Mouse (Mus musculus): Measurements from ENCODE around the gene Lipo3. TPM values are rescaled to one million over a fixed set of nuclear protein-coding genes. Genes with fewer than 3 reads are reported as not detected.

Lipo3 gene
- polyA plus RNA-seq (2015; fragmentation: Nextera tagmentation; extraction: Ambion mirVana) = 11.0 and 12.6 TPM in 2 replicates

GRCm38 (mm10) chr19:33761287-33762086 is at the start of gene Lipo3:
Gene Lipo3 (minus strand): TSS chr19:33761951.

GRCm38 (mm10) chr19:33787359-33787758 is 25.6 kb upstream of the Lipo3 start, which contains the start of gene Lipo1:
Gene Lipo1 (minus strand): TSS chr19:33787459.

GRCm38 (mm10) chr19:33751259-33751658 is 10.5 kb downstream of the Lipo3 start, which contains the start of gene Lipo2:
Gene Lipo2 (minus strand): TSS chr19:33751359.

GRCm38 (mm10) chr19:33625152-33625551 is 136.6 kb downstream of the Lipo3 start, which contains the start of gene Gm8978:
Gene Gm8978 (minus strand): TSS chr19:33625252.

GRCm38 (mm10) chr19:33517680-33518079 is 244.1 kb downstream of the Lipo3 start, which contains the start of gene Lipo4:
Gene Lipo4 (minus strand): TSS chr19:33517780.

Small RNAs within 50 kb of the gene (microRNA-seq; reads per million reads assigned to microRNA genes)
- gene Gm27440 = not detected

Other genes with a start within 250 kb of the Lipo3 start
- not detected in 2 replicates for gene Lipo4, start 244.2 kb downstream of the Lipo3 start, polyA plus RNA-seq (2015; fragmentation: Nextera tagmentation; extraction: Ambion mirVana)
- not detected in 2 replicates for gene Gm8978, start 136.7 kb downstream of the Lipo3 start, polyA plus RNA-seq (2015; fragmentation: Nextera tagmentation; extraction: Ambion mirVana)
- 0.42 and 0.74 TPM in 2 replicates for gene Lipo2, start 10.6 kb downstream of the Lipo3 start, polyA plus RNA-seq (2015; fragmentation: Nextera tagmentation; extraction: Ambion mirVana)
- gene Lipo1, start 25.5 kb upstream of the Lipo3 start, polyA plus RNA-seq (2015; fragmentation: Nextera tagmentation; extraction: Ambion mirVana) = not detected in 2 replicates
- not detected in 2 replicates for gene Lipf, start 199.2 kb upstream of the Lipo3 start, polyA plus RNA-seq (2015; fragmentation: Nextera tagmentation; extraction: Ambion mirVana)
- 0.10 TPM in 1 of 2 replicates, not detected in the other for gene Lipk, start 246.3 kb upstream of the Lipo3 start, polyA plus RNA-seq (2015; fragmentation: Nextera tagmentation; extraction: Ambion mirVana)

Data from neural tube, postnatal 0 days (tissue).